Mouse (Mus musculus): Measurements from ENCODE around the gene Pdk1. TPM values are rescaled to one million over a fixed set of nuclear protein-coding genes. Genes with fewer than 3 reads are reported as not detected.
A peak's percentile ranks its signal among the peaks of the same experiment; 100 is the strongest.

Gene Pdk1
- total and polyA plus RNA-seq, 3 experiments, result 28.9 to 170 (median 142) TPM

DNA sequence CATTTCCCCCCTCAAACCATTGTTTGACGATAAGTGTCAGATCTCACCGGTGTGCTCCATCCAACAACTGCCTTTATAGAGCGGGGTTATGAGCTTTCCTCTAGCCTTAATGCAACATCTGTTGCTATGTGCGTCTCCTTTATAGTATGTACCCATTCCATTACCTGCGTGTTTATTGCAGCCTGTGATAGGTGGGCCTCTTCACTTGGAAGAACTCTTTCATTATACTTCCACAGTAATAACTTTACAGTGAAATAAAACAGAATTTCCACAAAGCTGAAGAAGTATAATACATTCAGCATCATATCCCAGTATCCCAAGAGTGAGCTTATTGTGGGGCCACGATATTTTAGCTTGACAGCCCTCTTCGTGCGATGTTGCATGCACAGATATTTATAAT, 37.5 kb upstream of the Pdk1 start:
- no peak for TF ChIP-seq POLR2A (IDR thresholded peaks at IDR 0.05; ENCODE audit: insufficient read depth, low read depth, low read length)
- TF ChIP-seq EP300 (IDR thresholded peaks at IDR 0.05; ENCODE audit: insufficient read depth, low read depth, low read length), result no peak
- TF ChIP-seq CTCF (IDR thresholded peaks at IDR 0.05), result no peak
- no peaks in the 10 kb centered on the region for H3K27me3 ChIP-seq (ENCODE audit: control insufficient read depth, insufficient read depth, low read length)
- H3K9ac ChIP-seq (ENCODE audit: low read depth, low read length), result no peak overlapping the region
- no peak for DNase-seq
- no peak overlapping the region for H3K4me3 ChIP-seq
- H3K79me2 ChIP-seq (replicated peaks; ENCODE audit: control insufficient read depth, insufficient read depth, low read length), result no peaks in the 10 kb centered on the region
- H3K4me1 ChIP-seq (ENCODE audit: control insufficient read depth, insufficient read depth, low read length), result no peaks in the 10 kb centered on the region
- 90% methylated on average over 8 of the region's 8 CpGs for WGBS
- no peak overlapping the region for H3K27ac ChIP-seq
- intact Hi-C loops (cut with DNase I), result no loop called here
- no peaks in the 10 kb centered on the region for H3K36me3 ChIP-seq (ENCODE audit: control insufficient read depth, insufficient read depth, low read length)

DNA sequence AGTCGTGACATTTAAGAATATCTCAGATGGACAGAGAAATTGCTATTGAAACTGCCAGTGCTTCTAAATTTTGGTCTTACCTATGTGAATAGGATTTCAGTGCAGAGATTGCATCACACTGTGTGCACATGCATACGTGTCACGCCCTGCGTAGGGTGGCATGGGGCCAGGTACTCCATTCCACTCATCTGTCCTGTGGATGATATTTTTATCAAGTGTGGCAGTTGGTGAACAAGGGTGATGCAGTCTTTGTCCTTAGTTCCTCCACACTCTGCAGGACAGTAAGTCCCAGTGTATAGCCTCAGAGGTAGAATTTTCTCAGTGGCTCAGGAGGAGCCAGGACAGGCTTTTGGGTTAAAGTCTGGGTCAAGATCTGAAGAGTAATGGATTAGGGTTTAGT, 36.8 kb upstream of the Pdk1 start:
- H3K9ac ChIP-seq (ENCODE audit: low read depth, low read length), result no peak overlapping the region
- TF ChIP-seq EP300 (IDR thresholded peaks at IDR 0.05; ENCODE audit: insufficient read depth, low read depth, low read length), result no peak
- no peak for TF ChIP-seq CTCF (IDR thresholded peaks at IDR 0.05)
- no peak for TF ChIP-seq POLR2A (IDR thresholded peaks at IDR 0.05; ENCODE audit: insufficient read depth, low read depth, low read length)
- intact Hi-C loops (cut with DNase I), result no loop called here
- H3K4me1 ChIP-seq (ENCODE audit: control insufficient read depth, insufficient read depth, low read length), result no peaks in the 10 kb centered on the region
- no peak for DNase-seq
- H3K4me3 ChIP-seq, result no peak overlapping the region
- H3K36me3 ChIP-seq (ENCODE audit: control insufficient read depth, insufficient read depth, low read length), result no peaks in the 10 kb centered on the region
- H3K27me3 ChIP-seq (ENCODE audit: control insufficient read depth, insufficient read depth, low read length), result no peaks in the 10 kb centered on the region
- no peak overlapping the region for H3K27ac ChIP-seq
- no peaks in the 10 kb centered on the region for H3K79me2 ChIP-seq (replicated peaks; ENCODE audit: control insufficient read depth, insufficient read depth, low read length)
- WGBS, result 78% methylated on average over 4 of the region's 4 CpGs

DNA sequence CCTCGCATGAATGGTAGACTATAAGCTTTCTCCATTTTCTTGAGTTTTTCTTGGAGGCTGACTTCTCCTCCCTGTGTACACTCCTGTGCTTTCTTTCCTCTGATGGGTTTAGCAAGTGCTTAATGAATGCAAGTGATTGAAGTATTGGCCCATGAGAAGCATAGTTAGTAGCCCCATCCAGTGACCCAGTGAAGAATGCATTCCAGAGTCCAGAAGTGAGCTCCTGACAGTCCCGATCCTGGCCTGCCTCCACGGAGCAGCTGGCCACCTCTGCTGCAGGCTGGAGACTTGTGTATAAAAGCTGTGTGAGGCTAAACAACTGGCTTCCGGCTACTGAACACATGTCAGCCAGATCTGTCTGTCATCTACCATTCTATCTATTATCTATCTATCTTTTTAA, 35.8 kb upstream of the Pdk1 start:
- TF ChIP-seq POLR2A (IDR thresholded peaks at IDR 0.05; ENCODE audit: insufficient read depth, low read depth, low read length), result no peak
- no peaks in the 10 kb centered on the region for H3K36me3 ChIP-seq (ENCODE audit: control insufficient read depth, insufficient read depth, low read length)

DNA sequence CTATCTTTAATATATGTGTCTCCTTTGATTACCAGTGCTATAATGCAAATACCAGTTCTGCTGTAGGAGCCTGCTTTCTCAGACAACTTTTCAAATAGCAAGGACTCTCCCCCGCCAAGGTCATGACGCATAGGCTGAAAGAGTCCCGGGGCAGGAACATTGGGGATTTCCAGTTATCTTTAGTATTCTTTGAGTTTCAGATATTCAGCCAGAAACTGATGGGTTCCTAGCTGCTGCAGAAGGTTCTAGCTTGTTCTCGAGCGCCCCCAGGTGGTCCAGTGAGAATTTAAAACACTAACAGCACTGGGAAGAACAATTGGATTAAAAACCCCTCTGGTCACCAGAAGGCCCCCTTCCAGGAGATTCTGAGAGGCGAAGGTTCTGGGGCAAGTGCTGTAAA, 35.2 kb upstream of the Pdk1 start:
- H3K36me3 ChIP-seq (ENCODE audit: control insufficient read depth, insufficient read depth, low read length), result no peaks in the 10 kb centered on the region
- H3K9ac ChIP-seq (ENCODE audit: low read depth, low read length), result no peak overlapping the region
- H3K27ac ChIP-seq, result no peak overlapping the region
- H3K27me3 ChIP-seq (ENCODE audit: control insufficient read depth, insufficient read depth, low read length), result no peaks in the 10 kb centered on the region
- H3K4me1 ChIP-seq (ENCODE audit: control insufficient read depth, insufficient read depth, low read length), result no peaks in the 10 kb centered on the region; the same call in 1 of the 2 replicates
- no peaks in the 10 kb centered on the region for H3K79me2 ChIP-seq (replicated peaks; ENCODE audit: control insufficient read depth, insufficient read depth, low read length)
- intact Hi-C loops (cut with DNase I), result no loop called here
- no peak overlapping the region for H3K4me3 ChIP-seq
- WGBS, result 12% methylated on average over 6 of the region's 6 CpGs
- DNase-seq, result peak; percentile 50 to 76
- TF ChIP-seq CTCF (IDR thresholded peaks at IDR 0.05) (peak; percentile 83), POLR2A (IDR thresholded peaks at IDR 0.05; ENCODE audit: insufficient read depth, low read depth, low read length) (no peak), EP300 (IDR thresholded peaks at IDR 0.05; ENCODE audit: insufficient read depth, low read depth, low read length) (0 out of 2 replicates have a peak, but pooled peaks have one; percentile 15)

More for the DNA sequence above, 35.8 kb upstream of the Pdk1 start:
- Histone ChIP-seq H3K4me1 (ENCODE audit: control insufficient read depth, insufficient read depth, low read length) (no peaks in the 10 kb centered on the region; the same call in 1 of the 2 replicates), H3K79me2 (replicated peaks; ENCODE audit: control insufficient read depth, insufficient read depth, low read length) (no peaks in the 10 kb centered on the region), H3K4me3 (no peak overlapping the region), H3K9ac (ENCODE audit: low read depth, low read length) (no peak overlapping the region), H3K27me3 (ENCODE audit: control insufficient read depth, insufficient read depth, low read length) (no peaks in the 10 kb centered on the region), H3K27ac (no peak overlapping the region)
- intact Hi-C loops (cut with DNase I), result no loop called here
- no peak for DNase-seq
- WGBS, result 34% methylated on average over 4 of the region's 4 CpGs

DNA sequence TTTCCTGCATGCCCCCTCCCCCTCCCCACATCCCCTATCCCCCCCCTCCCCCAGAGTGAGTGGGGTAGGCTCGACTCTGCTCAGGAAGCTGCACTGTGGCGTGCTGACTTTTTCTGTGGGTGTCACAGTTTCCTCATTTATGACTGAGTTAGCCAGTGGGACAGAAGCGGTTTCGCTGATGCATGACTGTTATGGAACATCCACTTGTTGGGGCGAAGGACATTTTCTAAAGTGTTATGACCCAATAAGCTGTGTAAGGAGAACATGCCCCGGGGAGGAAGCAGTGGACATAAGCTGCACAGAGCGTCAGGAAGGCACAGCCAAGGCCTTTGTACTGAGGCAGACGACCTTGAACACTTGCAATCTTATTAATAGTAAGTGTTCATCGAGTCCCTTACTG, 29.7 kb upstream of the Pdk1 start:
- DNase-seq, result peak in 1 of 2 experiments; percentile 21
- Histone ChIP-seq H3K36me3 (ENCODE audit: control insufficient read depth, insufficient read depth, low read length) (peaks cover 2% of the 10 kb centered on the region), H3K4me3 (no peak overlapping the region), H3K79me2 (replicated peaks; ENCODE audit: control insufficient read depth, insufficient read depth, low read length) (no peaks in the 10 kb centered on the region), H3K4me1 (ENCODE audit: control insufficient read depth, insufficient read depth, low read length) (peaks cover 2% of the 10 kb centered on the region; the same call in 1 of the 2 replicates), H3K27me3 (ENCODE audit: control insufficient read depth, insufficient read depth, low read length) (no peaks in the 10 kb centered on the region), H3K27ac (no peak overlapping the region), H3K9ac (ENCODE audit: low read depth, low read length) (no peak overlapping the region)
- WGBS, result 50% methylated on average over 9 of the region's 9 CpGs
- intact Hi-C loops (cut with DNase I), result no loop called here
- TF ChIP-seq EP300 (IDR thresholded peaks at IDR 0.05; ENCODE audit: insufficient read depth, low read depth, low read length), result no peak
- TF ChIP-seq POLR2A (IDR thresholded peaks at IDR 0.05; ENCODE audit: insufficient read depth, low read depth, low read length), result no peak
- no peak for TF ChIP-seq CTCF (IDR thresholded peaks at IDR 0.05)

DNA sequence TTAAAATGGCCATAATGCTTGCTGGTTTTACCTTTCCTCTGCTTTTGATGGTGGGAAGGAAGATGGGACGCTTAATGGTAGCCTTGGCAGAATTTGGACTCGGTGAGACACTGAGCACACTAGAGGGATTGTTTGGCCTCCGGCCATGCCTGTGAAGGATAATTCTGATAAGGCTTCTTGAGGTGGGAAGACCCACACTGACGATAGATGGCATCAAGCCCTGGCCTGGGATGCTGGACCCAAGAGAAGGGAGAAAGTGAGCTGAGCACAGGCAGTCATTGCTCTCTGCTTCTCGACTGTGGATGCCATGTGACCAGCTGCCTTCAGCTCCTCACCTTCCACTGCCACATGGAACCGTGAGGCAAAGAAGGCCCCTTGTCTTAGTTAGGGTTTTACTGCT, 28.1 kb upstream of the Pdk1 start:
- Histone ChIP-seq H3K9ac (ENCODE audit: low read depth, low read length) (no peak overlapping the region), H3K4me3 (no peak overlapping the region), H3K4me1 (ENCODE audit: control insufficient read depth, insufficient read depth, low read length) (peaks cover 2% of the 10 kb centered on the region; the same call in 1 of the 2 replicates), H3K79me2 (replicated peaks; ENCODE audit: control insufficient read depth, insufficient read depth, low read length) (no peaks in the 10 kb centered on the region), H3K36me3 (ENCODE audit: control insufficient read depth, insufficient read depth, low read length) (peaks cover 2% of the 10 kb centered on the region), H3K27me3 (ENCODE audit: control insufficient read depth, insufficient read depth, low read length) (no peaks in the 10 kb centered on the region), H3K27ac (no peak overlapping the region)
- WGBS, result 65% methylated on average over 6 of the region's 6 CpGs
- no peak for TF ChIP-seq POLR2A (IDR thresholded peaks at IDR 0.05; ENCODE audit: insufficient read depth, low read depth, low read length)
- no peak for DNase-seq
- intact Hi-C loops (cut with DNase I), result no loop called here

All from heart, adult 2 months (tissue).